Mouse (Mus musculus): Measurements from ENCODE around the gene Pnpla2. TPM values are rescaled to one million over a fixed set of nuclear protein-coding genes. Genes with fewer than 3 reads are reported as not detected.

The Pnpla2 gene
- polyA plus RNA-seq, 1 experiment from 2014 or later: 15.2 TPM

Other genes with a start within 250 kb of the Pnpla2 start
- gene Lmntd2, start 241.1 kb upstream of the Pnpla2 start, polyA plus RNA-seq (2016; fragmentation: Nextera tagmentation; extraction: Ambion mirVana): 3.8 and 5.1 TPM in 2 replicates
- 55.6 and 57.2 TPM in 2 replicates for gene Rassf7, start 239.3 kb upstream of the Pnpla2 start, polyA plus RNA-seq (2016; fragmentation: Nextera tagmentation; extraction: Ambion mirVana)
- gene Phrf1, start 226.4 kb upstream of the Pnpla2 start, polyA plus RNA-seq (2016; fragmentation: Nextera tagmentation; extraction: Ambion mirVana): 114 and 125 TPM in 2 replicates
- gene Irf7, start 188.7 kb upstream of the Pnpla2 start, polyA plus RNA-seq (2016; fragmentation: Nextera tagmentation; extraction: Ambion mirVana): 0.58 and 1.4 TPM in 2 replicates
- gene Cdhr5, start 178.4 kb upstream of the Pnpla2 start, polyA plus RNA-seq (2016; fragmentation: Nextera tagmentation; extraction: Ambion mirVana): not detected in 2 replicates
- gene Sct, start 176.1 kb upstream of the Pnpla2 start, polyA plus RNA-seq (2016; fragmentation: Nextera tagmentation; extraction: Ambion mirVana): 0.79 and 2.4 TPM in 2 replicates
- gene Drd4, start 163.2 kb upstream of the Pnpla2 start, polyA plus RNA-seq (2016; fragmentation: Nextera tagmentation; extraction: Ambion mirVana): 0.32 and 0.62 TPM in 2 replicates
- gene Deaf1, start 127.5 kb upstream of the Pnpla2 start, polyA plus RNA-seq (2016; fragmentation: Nextera tagmentation; extraction: Ambion mirVana): 57.4 and 67.2 TPM in 2 replicates
- gene Tmem80, start 127.5 kb upstream of the Pnpla2 start, polyA plus RNA-seq (2016; fragmentation: Nextera tagmentation; extraction: Ambion mirVana): 52.2 and 58.1 TPM in 2 replicates
- gene Eps8l2, start 116.3 kb upstream of the Pnpla2 start, polyA plus RNA-seq (2016; fragmentation: Nextera tagmentation; extraction: Ambion mirVana): 3.4 and 3.8 TPM in 2 replicates
- gene Taldo1, start 63.0 kb upstream of the Pnpla2 start, polyA plus RNA-seq (2016; fragmentation: Nextera tagmentation; extraction: Ambion mirVana): 339 and 342 TPM in 2 replicates
- gene Gatd1, start 41.1 kb upstream of the Pnpla2 start, polyA plus RNA-seq (2016; fragmentation: Nextera tagmentation; extraction: Ambion mirVana): 45.1 and 47.0 TPM in 2 replicates
- gene Cend1, start 25.7 kb upstream of the Pnpla2 start, polyA plus RNA-seq (2016; fragmentation: Nextera tagmentation; extraction: Ambion mirVana): 8.9 and 15.1 TPM in 2 replicates
- gene Slc25a22, start 17.3 kb upstream of the Pnpla2 start, polyA plus RNA-seq (2016; fragmentation: Nextera tagmentation; extraction: Ambion mirVana): 43.7 and 48.4 TPM in 2 replicates
- 18.8 and 20.9 TPM in 2 replicates for gene Pidd1, start 11.2 kb upstream of the Pnpla2 start, polyA plus RNA-seq (2016; fragmentation: Nextera tagmentation; extraction: Ambion mirVana)
- gene Rplp2, start 7.8 kb upstream of the Pnpla2 start, polyA plus RNA-seq (2016; fragmentation: Nextera tagmentation; extraction: Ambion mirVana): 905 and 1,135 TPM in 2 replicates
- 4.1 and 6.9 TPM in 2 replicates for gene Cracr2b, start 5.9 kb downstream of the Pnpla2 start, polyA plus RNA-seq (2016; fragmentation: Nextera tagmentation; extraction: Ambion mirVana)
- 17.3 and 17.6 TPM in 2 replicates for gene Cd151, start 12.2 kb downstream of the Pnpla2 start, polyA plus RNA-seq (2016; fragmentation: Nextera tagmentation; extraction: Ambion mirVana)
- 82.1 and 85.0 TPM in 2 replicates for gene Polr2l, start 19.9 kb downstream of the Pnpla2 start, polyA plus RNA-seq (2016; fragmentation: Nextera tagmentation; extraction: Ambion mirVana)
- gene Tspan4, start 20.0 kb downstream of the Pnpla2 start, polyA plus RNA-seq (2016; fragmentation: Nextera tagmentation; extraction: Ambion mirVana): 33.3 and 38.7 TPM in 2 replicates
- 25.0 and 29.4 TPM in 2 replicates for gene Chid1, start 84.7 kb downstream of the Pnpla2 start, polyA plus RNA-seq (2016; fragmentation: Nextera tagmentation; extraction: Ambion mirVana)
- gene Ap2a2, start 107.0 kb downstream of the Pnpla2 start, polyA plus RNA-seq (2016; fragmentation: Nextera tagmentation; extraction: Ambion mirVana): 104 and 112 TPM in 2 replicates
- gene Muc6, start 200.1 kb downstream of the Pnpla2 start, polyA plus RNA-seq (2016; fragmentation: Nextera tagmentation; extraction: Ambion mirVana): 0.14 and 0.20 TPM in 2 replicates
- 0.21 TPM in 2 replicates for gene Muc2, start 235.1 kb downstream of the Pnpla2 start, polyA plus RNA-seq (2016; fragmentation: Nextera tagmentation; extraction: Ambion mirVana)

All from midbrain, embryonic 10.5 days (tissue).